Mouse (Mus musculus): ENCODE measurements around the gene B430305J03Rik. TPM values are rescaled to one million over a fixed set of nuclear protein-coding genes. Genes with fewer than 3 reads are reported as not detected.

The B430305J03Rik gene
- polyA plus RNA-seq, 1 experiment from 2014 or later: not detected

GRCm38 (mm10) chr3:61315002-61315401 is 50.7 kb downstream of the B430305J03Rik start:
- H3K4me2 ChIP-seq (ENCODE audit: low read depth, low read length): no peak overlapping the region
- no peak overlapping the region for H3K27ac ChIP-seq (ENCODE audit: low read depth)
- H3K4me3 ChIP-seq (ENCODE audit: low read depth, low read length): no peak overlapping the region
- WGBS (ENCODE audit: insufficient replicate concordance): 67% methylated on average over 2 of the region's 2 CpGs
- no peak for ATAC-seq
- H3K9me3 ChIP-seq (ENCODE audit: low read length): no peaks in the 10 kb centered on the region
- DNase-seq: no peak
- no peaks in the 10 kb centered on the region for H3K36me3 ChIP-seq (replicated peaks; ENCODE audit: insufficient read depth, low read length)
- no peaks in the 10 kb centered on the region for H3K27me3 ChIP-seq (ENCODE audit: insufficient read depth, low read length)
- H3K4me1 ChIP-seq (ENCODE audit: insufficient read depth): no peaks in the 10 kb centered on the region
- H3K9ac ChIP-seq (replicated peaks): no peak overlapping the region
- TF ChIP-seq EP300 (IDR thresholded peaks at IDR 0.05; ENCODE audit: low read depth) (no peak), CTCF (IDR thresholded peaks at IDR 0.05; ENCODE audit: low read depth) (no peak)

Other genes starting within 250 kb of the B430305J03Rik start
- gene Rap2b, start 4.3 kb downstream of the B430305J03Rik start, polyA plus RNA-seq (2015; fragmentation: Nextera tagmentation; extraction: Ambion mirVana): 3.2 and 3.3 TPM in 2 replicates

Data from liver, postnatal 0 days (tissue).